Mouse (Mus musculus): ENCODE data around the gene Ski. TPM values are rescaled to one million over a fixed set of nuclear protein-coding genes. Genes with fewer than 3 reads are reported as not detected.

The Ski gene
- total RNA-seq, 2 experiments from 2014 or later = 41.6 to 51.6 TPM

GRCm38 (mm10) chr4:155123868-155124534, 98.4 kb downstream of the Ski start:
- intact Hi-C loops (cut with DNase I; ENCODE audit: low total_unique reads) = loop anchor here (10.0 kb wide), 1 partner anchor 121 kb away; the partner anchor contains the start of gene Faap20
- no peak for DNase-seq

DNA sequence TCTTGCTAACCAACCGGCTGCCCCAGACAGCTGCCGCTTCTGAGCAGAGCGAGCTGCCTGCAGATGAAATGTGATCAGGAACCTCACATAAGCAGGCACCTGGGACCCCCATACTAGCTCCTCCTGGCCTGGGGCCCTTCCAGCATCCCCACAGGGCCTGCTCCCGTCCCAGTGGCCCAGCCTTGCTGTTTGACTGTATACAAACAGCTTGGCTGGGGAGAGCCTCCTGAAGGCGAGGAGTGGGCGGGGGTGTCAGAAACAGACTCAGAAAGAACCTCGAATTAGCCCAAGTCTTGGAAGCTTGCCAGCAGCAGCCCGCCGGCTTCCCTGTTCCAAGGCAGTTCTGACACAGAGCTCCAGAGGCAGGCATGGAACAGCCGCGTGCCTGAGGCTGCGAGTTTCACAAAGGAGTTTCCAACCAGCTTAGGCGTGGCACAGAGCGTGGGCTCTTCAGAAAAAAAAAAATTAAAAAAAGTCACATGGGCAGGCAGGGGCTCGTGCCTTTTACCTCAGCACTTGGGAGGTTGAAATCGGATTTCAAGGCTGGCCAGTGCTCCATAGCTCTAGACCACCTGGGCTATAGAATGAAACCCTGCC, 99.8 kb downstream of the Ski start:
- intact Hi-C loops (cut with DNase I; ENCODE audit: low total_unique reads) = loop anchor here (10.0 kb wide), 1 partner anchor 122 kb away; the partner anchor contains the start of gene Faap20
- peak; percentile 75 for DNase-seq

DNA sequence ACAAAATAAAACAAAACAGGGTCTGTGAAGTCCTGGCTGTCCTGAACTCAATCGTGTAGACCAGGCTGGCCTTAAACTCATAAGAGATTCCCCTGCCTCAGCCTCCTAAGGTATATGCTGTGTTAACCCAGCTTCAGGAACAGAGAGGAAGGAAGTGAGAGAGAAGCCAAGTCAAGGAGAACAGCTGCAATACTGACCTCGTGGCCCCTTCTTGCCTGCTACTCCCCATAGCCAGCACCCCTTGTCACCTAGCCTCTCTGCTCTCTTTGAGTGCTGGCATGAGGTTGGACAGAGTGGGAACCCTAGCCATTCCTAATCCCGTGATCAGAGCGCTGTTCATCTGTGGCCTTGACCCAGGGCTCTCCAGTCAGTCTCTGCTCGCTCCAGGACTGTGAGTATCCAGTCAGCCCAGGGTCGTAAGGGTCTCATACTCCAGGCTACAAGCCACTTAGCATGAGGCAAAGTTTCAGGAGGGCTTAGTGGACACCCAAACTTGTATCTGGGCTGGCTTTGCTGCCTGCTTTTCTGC, 100.4 kb downstream of the Ski start:
- intact Hi-C loops (cut with DNase I; ENCODE audit: low total_unique reads) = loop anchor here (10.0 kb wide), 1 partner anchor 123 kb away; the partner anchor contains the start of gene Faap20
- no peak for DNase-seq

DNA sequence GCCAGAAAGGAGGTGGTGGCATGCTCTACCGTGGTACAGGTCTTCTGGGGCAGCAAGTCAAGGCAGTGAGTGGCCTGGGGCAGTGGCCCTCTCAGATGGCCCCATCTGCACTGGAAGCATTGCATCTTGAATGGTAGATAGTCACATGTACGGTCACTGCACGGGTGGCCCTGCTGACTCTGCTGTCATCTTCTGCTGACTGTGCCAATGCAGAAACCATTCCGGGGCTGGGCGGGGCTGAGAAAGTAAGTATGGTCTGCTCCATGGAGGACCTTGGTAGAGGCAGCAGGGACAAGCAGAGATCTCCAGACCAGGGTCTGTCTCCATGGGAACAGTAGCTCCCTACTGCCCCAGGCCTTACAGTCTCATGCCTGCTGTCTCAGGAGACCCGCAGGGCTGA, 101.2 kb downstream of the Ski start:
- DNase-seq = no peak
- intact Hi-C loops (cut with DNase I; ENCODE audit: low total_unique reads) = loop anchor here (10.0 kb wide), 1 partner anchor 124 kb away; the partner anchor contains the start of gene Faap20

DNA sequence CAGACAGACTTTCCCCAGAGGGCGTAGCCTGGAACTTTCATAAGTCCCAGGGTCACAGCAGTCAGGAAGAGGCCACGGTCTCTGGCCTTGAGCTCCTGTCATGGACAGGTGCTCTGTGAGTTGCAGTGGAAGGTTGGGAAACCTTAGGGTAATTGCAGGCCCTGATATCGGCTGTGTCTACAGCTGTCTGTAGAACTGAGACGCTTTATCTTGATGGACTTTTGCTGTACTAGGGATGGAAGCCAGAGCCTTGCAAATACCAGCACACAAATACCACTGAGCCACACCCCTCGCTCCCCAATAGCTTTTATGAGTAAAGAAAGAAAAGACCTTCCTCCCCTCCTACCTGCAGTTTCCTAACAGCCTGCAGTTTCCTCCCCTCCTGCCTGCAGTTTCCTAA, 101.8 kb downstream of the Ski start:
- intact Hi-C loops (cut with DNase I; ENCODE audit: low total_unique reads) = loop anchor here (10.0 kb wide), 1 partner anchor 124 kb away; the partner anchor contains the start of gene Faap20
- no peak for DNase-seq

- no peak for DNase-seq
- intact Hi-C loops (cut with DNase I; ENCODE audit: low total_unique reads) = loop anchor here (10.0 kb wide), 1 partner anchor 125 kb away; the partner anchor contains the start of gene Faap20
These were observed 102.4 kb downstream of the Ski start for GRCm38 (mm10) chr4:155120038-155120437.

GRCm38 (mm10) chr4:155118278-155118677, 104.1 kb downstream of the Ski start:
- intact Hi-C loops (cut with DNase I; ENCODE audit: low total_unique reads) = no loop called here
- DNase-seq = no peak

- no peak for DNase-seq
- intact Hi-C loops (cut with DNase I; ENCODE audit: low total_unique reads) = no loop called here
These were observed 104.9 kb downstream of the Ski start for GRCm38 (mm10) chr4:155117396-155117978.

DNA sequence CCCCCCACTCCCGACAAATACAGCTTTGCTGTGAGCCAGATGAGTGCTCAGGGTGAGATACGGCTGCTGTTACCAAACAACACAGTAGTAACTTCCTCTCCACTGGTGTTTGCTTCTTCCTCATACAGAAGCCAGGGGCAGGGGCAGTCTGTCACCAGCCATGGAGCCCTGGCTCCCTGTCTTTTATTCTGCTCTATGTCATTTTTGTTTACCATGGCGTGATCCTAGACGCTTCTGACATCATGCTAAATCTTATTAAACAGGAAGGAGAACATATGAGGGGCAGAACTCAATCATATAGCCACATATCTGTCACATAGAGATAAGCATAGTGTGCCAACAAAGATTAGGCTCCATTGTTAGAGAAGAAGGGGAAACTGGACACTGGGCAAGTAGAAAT, 105.8 kb downstream of the Ski start:
- no peak for DNase-seq
- intact Hi-C loops (cut with DNase I; ENCODE audit: low total_unique reads) = no loop called here

DNA sequence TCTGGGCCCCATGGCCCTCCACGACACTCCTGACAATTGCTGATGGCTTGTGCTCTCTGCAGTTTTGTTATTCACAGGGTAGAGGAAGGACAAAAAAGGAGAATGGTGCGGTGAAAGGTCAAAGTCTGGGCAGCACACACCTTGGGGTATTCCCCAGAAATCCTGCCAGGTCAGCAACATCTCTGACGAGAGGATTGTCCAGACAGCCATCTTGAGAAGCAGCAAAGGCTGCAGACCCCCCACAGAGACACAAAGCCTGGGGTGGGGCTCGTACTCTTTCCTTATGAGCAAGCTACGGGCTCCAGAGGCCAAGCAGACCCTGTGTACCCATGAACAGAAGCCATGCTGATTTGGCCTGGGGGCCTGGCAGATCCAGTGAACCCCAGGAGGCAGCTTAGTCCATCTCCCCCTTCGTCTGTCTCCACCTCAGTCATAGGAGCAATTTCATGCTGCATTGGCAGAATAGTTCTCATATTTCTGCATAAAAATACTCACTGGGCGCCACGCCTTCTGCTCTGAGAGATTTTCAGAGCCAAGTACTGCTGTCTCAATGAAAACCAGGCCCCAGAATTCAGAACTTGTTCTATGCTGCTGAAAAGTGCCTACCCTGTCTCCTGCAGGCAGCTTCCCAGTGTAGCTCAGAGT, 108.5 kb downstream of the Ski start:
- intact Hi-C loops (cut with DNase I; ENCODE audit: low total_unique reads) = no loop called here
- peak; percentile 41 for DNase-seq

- intact Hi-C loops (cut with DNase I; ENCODE audit: low total_unique reads) = no loop called here
- no peak for DNase-seq
These were observed 112.9 kb downstream of the Ski start for GRCm38 (mm10) chr4:155109471-155109870.

DNA sequence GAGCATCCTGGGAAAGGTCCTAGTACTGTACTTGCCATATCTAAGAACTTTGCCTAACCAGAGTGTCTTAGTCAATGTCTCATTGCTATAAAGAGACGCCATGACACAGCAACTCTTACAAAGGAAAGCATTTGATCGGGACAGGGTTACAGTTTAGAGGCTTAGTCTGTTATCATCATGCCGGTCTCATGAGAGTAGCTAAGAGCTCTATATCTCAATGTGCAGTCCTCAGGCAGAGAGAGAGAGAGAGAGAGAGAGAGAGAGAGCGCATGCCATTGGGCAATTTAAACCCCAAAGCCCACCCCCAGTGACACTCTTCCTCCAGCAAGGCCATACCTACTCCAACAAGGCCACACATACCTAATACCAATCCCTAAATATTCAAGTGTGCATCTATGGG, 114.5 kb downstream of the Ski start:
- DNase-seq = no peak
- intact Hi-C loops (cut with DNase I; ENCODE audit: low total_unique reads) = no loop called here

Other genes with a start within 250 kb of the Ski start
- under 1 TPM in 1 of 2 experiments, not detected in 1; 0.04 TPM for gene Plch2, start 165.8 kb downstream of the Ski start, total RNA-seq (2021)
- gene Pex10, start 155.6 kb downstream of the Ski start, total RNA-seq (2021) = 10 to 100 TPM; 10.7 to 11.3 TPM
- 10 to 100 TPM; 48.1 to 48.8 TPM for gene Rer1, start 136.2 kb downstream of the Ski start, total RNA-seq (2021)
- 1 to 10 TPM; 2.3 to 2.9 TPM for gene Morn1, start 136.0 kb downstream of the Ski start, total RNA-seq (2021)
- 10 to 100 TPM; 11.9 to 15.3 TPM for gene Faap20, start 27.2 kb upstream of the Ski start, total RNA-seq (2021)
- gene Prkcz, start 138.8 kb upstream of the Ski start, total RNA-seq (2021) = 1 to 10 TPM; 1.6 to 2.6 TPM
- gene Gabrd, start 175.5 kb upstream of the Ski start, total RNA-seq (2021) = under 1 TPM; 0.53 to 0.62 TPM
- gene Cfap74, start 186.6 kb upstream of the Ski start, total RNA-seq (2021) = under 1 TPM; 0.62 to 0.66 TPM
- 100 to 1,000 TPM; 254 to 329 TPM for gene Tmem52, start 246.5 kb upstream of the Ski start, total RNA-seq (2021)